Mouse (Mus musculus): ENCODE results near the gene Zfp595.
"Not testable (repeated sequence)": the region's sequence is repeated elsewhere in the genome, so short reads cannot be mapped to it uniquely, and the experiment has no call there.

- TF ChIP-seq MAX (IDR thresholded peaks at IDR 0.05; ENCODE audit: low read length); GATA1 (IDR thresholded peaks at IDR 0.05; ENCODE audit: low read depth, low read length); USF2 (IDR thresholded peaks at IDR 0.05; ENCODE audit: borderline replicate concordance in 1 of 2, insufficient read depth in 1 of 2, low read depth in 1 of 2, low read length in 2 of 2); NRF1 (IDR thresholded peaks at IDR 0.05; ENCODE audit: insufficient read depth, low read depth, low read length, poor library complexity, severe bottlenecking); EP300 (IDR thresholded peaks at IDR 0.05; ENCODE audit: low read depth in 1 of 2, low read length in 2 of 2); TCF12 (IDR thresholded peaks at IDR 0.05; ENCODE audit: low read depth, low read length); CHD1 (IDR thresholded peaks at IDR 0.05; ENCODE audit: low read depth, low read length); POLR2AphosphoS2 (IDR thresholded peaks at IDR 0.05; ENCODE audit: low read length): not testable (repeated sequence)
- 0 out of 6 replicates have a peak, but pooled peaks of 1 of the 3 experiments have one; percentile 4 for TF ChIP-seq CTCF (IDR thresholded peaks at IDR 0.05 in 2 of 3, conservative IDR thresholded peaks at IDR 0.05 in 1 of 3; ENCODE audit: control insufficient read depth in 1 of 3, insufficient read depth in 1 of 3, low read depth in 2 of 3, low read length in 3 of 3, poor library complexity in 1 of 3, severe bottlenecking in 1 of 3)
Observed at GRCm38 (mm10) chr13:67376255-67376654, 43.9 kb upstream of the Zfp595 start.
